Mouse (Mus musculus) forebrain, embryonic 15.5 days (tissue): ENCODE measurements around the gene Gm21028. TPM values are rescaled to one million over a fixed set of nuclear protein-coding genes. Genes with fewer than 3 reads are reported as not detected.
"Not testable (repeated sequence)": the region's sequence is repeated elsewhere in the genome, so short reads cannot be mapped to it uniquely, and the experiment has no call there.

Experiments used
- ATAC-seq: fragments of 200-750 bp; cut with Nextera tagmentation; replicated peaks from 2 replicates; pipeline ENCODE4 v1.8.0; 2017; ENCODE audit warnings: mild to moderate bottlenecking, moderate TSS enrichment, moderate library complexity
- H3K27ac ChIP-seq: fragments of 300-500 bp; sonication (generic); replicated peaks from 2 replicates; pipeline ENCODE4 v1.5.1; 2015; ENCODE audit warnings: mild to moderate bottlenecking, inconsistent platforms
- H3K27me3 ChIP-seq: fragments of 300-500 bp; sonication (generic); 2 replicates; pipeline ENCODE4 v1.6.1; 2015; ENCODE audit warnings: inconsistent platforms
- H3K36me3 ChIP-seq: fragments of 300-500 bp; sonication (generic); 2 replicates; pipeline ENCODE4 v1.6.1; 2015; ENCODE audit warnings: mild to moderate bottlenecking, inconsistent platforms
- H3K4me1 ChIP-seq: fragments of 300-500 bp; sonication (generic); 2 replicates; pipeline ENCODE4 v1.6.1; 2015; ENCODE audit warnings: inconsistent platforms
- H3K4me2 ChIP-seq: fragments of 300-500 bp; sonication (generic); replicated peaks from 2 replicates; pipeline ENCODE4 v1.6.1; 2015; ENCODE audit warnings: mild to moderate bottlenecking, inconsistent platforms
- H3K4me3 ChIP-seq: fragments of 300-500 bp; sonication (generic); 2 replicates; pipeline ENCODE4 v1.5.1; 2015; ENCODE audit warnings: mild to moderate bottlenecking, inconsistent platforms
- H3K9ac ChIP-seq: fragments of 300-500 bp; sonication (generic); replicated peaks from 2 replicates; pipeline ENCODE4 v1.6.1; 2015; ENCODE audit warnings: mild to moderate bottlenecking, inconsistent platforms
- H3K9me3 ChIP-seq: fragments of 300-500 bp; sonication (generic); 2 replicates; pipeline ENCODE4 v1.6.1; 2016; ENCODE audit warnings: inconsistent platforms
- WGBS: fragments of 180-500 bp; shearing (Covaris S2); methylation state at CpG from one replicate; pipeline ENCODE4 v1.1.7; 2015; ENCODE audit warnings: mixed read lengths; 5-methylcytosine and 5-hydroxymethylcytosine counted together
- microRNA-seq: library from miRNA; unstranded; fragments of <30 nt; microRNA quantifications from one replicate; pipeline ENCODE4, GENCODE M21; 2016
- polyA plus RNA-seq: library from polyadenylated mRNA; unstranded; fragments of >200 nt; fragmentation: Nextera tagmentation; extraction: Ambion mirVana; gene quantifications from 2 replicates; pipeline ENCODE4 v1.2.1, GENCODE M21; 2015

Gm21028 gene
- polyA plus RNA-seq: 6.4 TPM in 1 of 2 replicates, not detected in the other

DNA sequence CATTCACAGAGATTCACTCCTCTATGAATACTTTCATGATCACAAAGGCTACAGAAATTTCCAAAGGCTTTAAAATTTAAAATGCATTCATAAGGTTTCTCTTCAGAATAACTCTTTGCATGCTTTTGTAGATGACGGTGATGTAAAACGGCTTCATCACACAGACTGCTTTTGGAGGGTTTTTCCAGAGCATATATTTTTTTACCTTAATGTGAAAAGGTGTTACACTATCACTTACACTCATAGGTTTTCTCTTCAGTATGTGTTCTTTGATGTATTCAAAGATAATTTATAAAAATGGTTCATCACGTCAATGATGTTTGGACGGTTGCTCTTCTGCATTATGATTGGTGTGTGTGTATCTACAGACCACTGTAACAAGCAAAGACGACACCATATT is at the start of gene Gm21028:
Gene Gm21028, minus strand, starts transcription at position 101 of the 400 bp plus-strand sequence.
- WGBS: 94% methylated on average over 5 of the region's 5 CpGs
- Histone ChIP-seq H3K9me3 (peaks cover 67% of the 10 kb centered on the region), H3K4me3 (no peak within 1 kb of the TSS), H3K4me2 (no peak within 1 kb of the TSS), H3K27ac (no peak within 1 kb of the TSS), H3K9ac (no peak within 1 kb of the TSS), H3K36me3 (peaks cover 2% of the 10 kb centered on the region; the same call in 1 of the 2 replicates), H3K4me1 (no peaks in the 10 kb centered on the region), H3K27me3 (no peaks in the 10 kb centered on the region)
- ATAC-seq: no peak

DNA sequence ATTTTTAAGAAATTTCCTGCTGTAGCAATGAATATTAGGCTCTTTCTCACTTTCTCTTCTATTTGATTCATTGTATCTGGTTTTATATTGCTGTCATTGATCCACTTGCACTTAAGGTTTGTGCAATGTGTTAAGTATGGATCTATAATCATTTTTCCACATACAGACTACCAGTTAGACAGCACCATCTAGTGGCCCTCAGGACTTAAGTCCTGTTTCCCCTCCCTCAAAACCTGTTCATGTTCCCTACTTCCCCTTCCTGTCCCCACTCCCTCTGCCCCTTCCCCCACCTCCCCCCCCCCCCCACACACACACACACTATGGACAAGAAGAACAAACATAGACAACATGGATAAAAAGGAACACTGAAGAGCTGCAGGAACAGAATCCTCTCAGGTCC is 17.3 kb upstream of the Gm21028 start:
- not testable (repeated sequence) for H3K4me2 ChIP-seq, H3K27ac ChIP-seq, H3K36me3 ChIP-seq, H3K4me1 ChIP-seq, H3K9me3 ChIP-seq, ATAC-seq, H3K27me3 ChIP-seq, H3K9ac ChIP-seq, H3K4me3 ChIP-seq

DNA sequence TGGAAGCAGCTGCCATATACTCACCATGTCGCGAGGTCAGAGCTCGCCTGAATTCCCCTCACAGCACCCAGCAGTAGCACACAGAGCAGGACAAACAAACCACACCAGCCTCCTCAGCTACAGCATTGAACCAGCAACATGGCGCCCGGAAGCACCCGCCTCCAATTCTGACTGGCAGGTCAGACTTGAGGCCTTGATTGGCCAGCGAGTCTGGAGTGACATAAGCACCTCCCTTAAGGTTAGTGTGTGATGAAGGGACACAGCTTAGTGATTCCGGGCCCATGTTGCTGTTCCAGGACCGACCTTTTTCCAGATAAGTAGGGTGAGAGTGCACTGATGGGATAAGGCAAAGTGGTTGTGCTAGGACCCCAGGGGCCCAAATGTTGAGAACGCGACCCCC is 14.0 kb upstream of the Gm21028 start, which contains the start of gene Zfp977:
Gene Zfp977, minus strand, starts transcription at position 135 of the 400 bp plus-strand sequence.
- not testable (repeated sequence) for H3K9me3 ChIP-seq, H3K4me3 ChIP-seq, H3K4me1 ChIP-seq, H3K4me2 ChIP-seq, H3K36me3 ChIP-seq, H3K27me3 ChIP-seq, ATAC-seq, H3K27ac ChIP-seq, H3K9ac ChIP-seq
- 93% methylated on average over 11 of the region's 11 CpGs for WGBS

GRCm38 (mm10) chr7:42591311-42591710 is 12.9 kb upstream of the Gm21028 start:
- peaks cover 17% of the 10 kb centered on the region for H3K9me3 ChIP-seq
- H3K4me2 ChIP-seq, ATAC-seq, H3K36me3 ChIP-seq, H3K27me3 ChIP-seq, H3K27ac ChIP-seq, H3K4me1 ChIP-seq, H3K9ac ChIP-seq, H3K4me3 ChIP-seq: not testable (repeated sequence)

GRCm38 (mm10) chr7:42551766-42552165 is 26.6 kb downstream of the Gm21028 start:
- Histone ChIP-seq H3K9me3 (peaks cover 4% of the 10 kb centered on the region; the same call in 1 of the 2 replicates), H3K9ac (no peak overlapping the region), H3K27me3 (no peaks in the 10 kb centered on the region), H3K4me3 (no peak overlapping the region), H3K27ac (no peak overlapping the region), H3K36me3 (no peaks in the 10 kb centered on the region), H3K4me1 (no peaks in the 10 kb centered on the region), H3K4me2 (no peak overlapping the region)
- ATAC-seq: no peak
- 72% methylated on average over 3 of the region's 3 CpGs for WGBS

Small RNA genes lying within 50 kb of the gene (microRNA-seq; reads per million reads assigned to microRNA genes)
- gene Gm24938: not detected

Other genes with a start within 250 kb of the Gm21028 start
- not detected in 2 replicates for gene 4933421I07Rik, start 130.5 kb downstream of the Gm21028 start, polyA plus RNA-seq
- 16.5 and 17.7 TPM in 2 replicates for gene Zfp141, start 72.8 kb downstream of the Gm21028 start, polyA plus RNA-seq
- 1.4 and 1.9 TPM in 2 replicates for gene Zfp977, start 14.0 kb upstream of the Gm21028 start, polyA plus RNA-seq
- 2.5 and 3.2 TPM in 2 replicates for gene Zfp976, start 64.0 kb upstream of the Gm21028 start, polyA plus RNA-seq
- gene Zfp975, start 114.2 kb upstream of the Gm21028 start, polyA plus RNA-seq: 5.3 and 5.4 TPM in 2 replicates
- not detected in 2 replicates for gene Gm17067, start 148.4 kb upstream of the Gm21028 start, polyA plus RNA-seq
- not detected in 2 replicates for gene Vmn2r62, start 214.9 kb upstream of the Gm21028 start, polyA plus RNA-seq